Mouse (Mus musculus) heart, adult 2 months (tissue): ENCODE data around the gene Brd3.

Experiments
- CTCF ChIP-seq: fragments of 200-600 bp; IDR thresholded peaks from 2 replicates; pipeline ENCODE4 v1.8.1; 2022; ENCODE audit warnings: antibody characterized with exemption, mild to moderate bottlenecking, moderate library complexity
- EP300 ChIP-seq: fragments of 200-500 bp; IDR thresholded peaks from 2 replicates; pipeline ENCODE4 v1.6.1; 2011; ENCODE audit warnings: low read depth, low read length, control low read depth; ENCODE audit not compliant: insufficient read depth
- POLR2A ChIP-seq: fragments of 200-500 bp; IDR thresholded peaks from 2 replicates; pipeline ENCODE4 v1.6.1; 2011; ENCODE audit warnings: mild to moderate bottlenecking, low read depth, low read length, control low read depth; ENCODE audit not compliant: insufficient read depth

- no peak for TF ChIP-seq CTCF
- TF ChIP-seq POLR2A: no peak
- no peak for TF ChIP-seq EP300
Measured at GRCm38 (mm10) chr2:27462901-27463300, 44.6 kb downstream of the Brd3 start.
